Mouse (Mus musculus) urinary bladder, postnatal 10 days (tissue): Measurements from ENCODE around the gene Foxi2.

ENCODE experiments used
- DNase-seq: peaks from one replicate; pipeline ENCODE4 v3.0.0; 2022; ENCODE audit warnings: low spot score

Gene Foxi2

GRCm38 (mm10) chr7:135410237-135410965 lies at the start of gene Foxi2:
Foxi2 (plus strand) TSS chr7:135410308.
- DNase-seq, result no peak

- no peak for DNase-seq
These were observed 45.5 kb upstream of the Foxi2 start for GRCm38 (mm10) chr7:135364606-135365005.

DNA sequence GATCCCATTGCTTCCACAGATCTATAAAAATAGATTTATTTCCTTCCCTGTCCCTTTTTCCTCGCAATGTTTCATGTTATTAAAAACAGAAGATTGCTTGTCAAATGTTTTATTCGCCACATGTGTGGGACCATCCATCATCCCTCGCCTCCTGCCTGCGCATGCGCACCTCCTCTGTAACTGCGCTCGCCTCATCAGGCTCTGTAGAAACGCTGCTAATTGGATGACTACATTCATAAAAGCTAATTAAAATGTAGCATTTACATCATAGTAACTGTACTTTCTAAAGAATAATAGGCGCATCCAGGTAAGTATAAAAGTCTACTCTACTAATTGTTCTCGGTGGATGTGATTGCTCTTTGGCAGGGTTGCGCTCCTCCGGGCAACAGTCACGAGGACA lies 34.1 kb upstream of the Foxi2 start:
- DNase-seq, result no peak

DNA sequence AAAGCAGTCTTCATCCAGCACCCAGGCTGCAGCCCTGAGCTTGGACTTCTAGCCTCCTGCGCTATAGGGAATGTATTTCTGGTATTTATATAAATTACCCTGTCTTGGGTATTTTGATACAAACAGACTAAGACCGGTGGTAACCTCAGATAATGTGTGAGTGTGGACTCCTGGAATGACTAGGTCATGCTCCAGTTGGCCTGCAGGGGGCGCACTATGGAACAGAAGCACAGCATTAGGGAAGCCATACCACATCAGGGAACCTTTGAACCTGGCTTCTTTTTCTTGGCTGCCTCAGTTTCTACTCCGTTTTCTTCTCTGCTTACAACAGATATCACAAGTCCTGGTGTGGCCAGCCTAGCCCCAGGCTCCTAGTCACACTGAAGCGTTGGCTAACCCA lies 33.2 kb upstream of the Foxi2 start:
- DNase-seq, result no peak

GRCm38 (mm10) chr7:135378331-135378730 lies 31.8 kb upstream of the Foxi2 start:
- DNase-seq, result no peak

DNA sequence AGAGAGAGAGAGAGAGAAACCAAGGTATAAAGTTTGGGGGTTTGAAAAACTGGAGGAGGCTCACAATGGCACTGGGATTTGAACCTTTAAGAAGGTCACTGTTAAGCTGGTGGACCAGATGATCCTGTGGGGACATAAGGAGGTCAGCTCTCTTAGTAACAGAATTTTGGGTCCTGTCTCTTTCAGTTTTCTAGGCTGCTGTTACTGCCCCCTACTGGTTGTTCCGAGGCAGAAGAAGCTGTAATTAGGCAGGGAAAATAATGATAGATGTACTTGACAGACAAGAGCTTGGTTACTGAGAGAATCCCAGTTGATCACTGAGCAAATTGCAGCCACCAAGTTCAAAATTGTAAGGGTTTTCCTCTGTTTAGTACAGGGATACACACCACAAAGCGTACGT lies 21.1 kb upstream of the Foxi2 start:
- DNase-seq, result no peak

DNA sequence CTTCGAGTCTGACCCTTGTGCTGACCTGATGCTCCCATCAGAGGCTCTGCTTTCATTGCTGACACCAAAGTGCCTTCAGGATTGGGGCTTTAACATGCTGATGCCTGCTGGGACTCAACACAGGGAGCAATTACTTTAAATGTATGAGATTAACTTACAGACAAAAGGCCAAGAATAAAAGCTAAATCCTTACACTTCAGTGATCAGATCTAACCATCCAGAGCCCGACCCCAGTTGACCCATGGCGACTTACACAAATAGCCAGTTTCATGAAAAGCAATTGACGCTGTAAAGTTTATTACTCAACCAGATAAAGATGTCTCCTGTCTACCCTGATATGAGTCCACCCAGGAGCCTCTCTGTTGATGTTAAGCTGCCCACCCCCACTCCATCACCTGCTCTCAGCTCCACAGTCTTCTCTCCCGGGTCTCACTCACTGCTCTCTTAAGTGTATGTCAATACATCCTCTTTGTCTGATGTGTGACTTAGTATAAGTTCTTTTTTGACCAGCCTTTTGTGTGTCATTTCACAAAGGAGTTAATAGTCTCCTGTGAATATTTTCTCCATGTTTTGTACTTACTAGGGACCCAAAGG lies 17.1 kb upstream of the Foxi2 start:
- DNase-seq, result no peak

- no peak for DNase-seq
These were observed 15.7 kb upstream of the Foxi2 start for GRCm38 (mm10) chr7:135394436-135394835.

DNA sequence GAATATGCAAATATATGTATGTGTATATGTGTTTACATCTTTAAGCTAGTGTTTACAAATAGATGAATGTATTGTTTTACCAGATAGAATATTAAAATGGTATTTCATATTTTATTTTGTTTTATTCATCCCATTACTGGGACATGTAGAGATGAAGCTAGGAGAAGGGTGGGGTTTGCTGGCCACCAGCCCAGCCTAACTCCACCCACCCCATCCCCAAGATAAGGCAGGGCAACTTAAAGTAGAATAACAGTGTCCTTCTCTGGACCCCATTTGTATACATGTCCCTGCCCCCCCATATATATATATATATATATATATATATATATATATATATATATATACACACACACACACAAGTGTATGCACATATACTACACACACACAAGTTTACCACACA lies 14.9 kb upstream of the Foxi2 start:
- no peak for DNase-seq

- DNase-seq, result no peak
These were observed 13.0 kb upstream of the Foxi2 start for GRCm38 (mm10) chr7:135397096-135397495.

GRCm38 (mm10) chr7:135397874-135398273 lies 12.2 kb upstream of the Foxi2 start:
- no peak for DNase-seq

DNA sequence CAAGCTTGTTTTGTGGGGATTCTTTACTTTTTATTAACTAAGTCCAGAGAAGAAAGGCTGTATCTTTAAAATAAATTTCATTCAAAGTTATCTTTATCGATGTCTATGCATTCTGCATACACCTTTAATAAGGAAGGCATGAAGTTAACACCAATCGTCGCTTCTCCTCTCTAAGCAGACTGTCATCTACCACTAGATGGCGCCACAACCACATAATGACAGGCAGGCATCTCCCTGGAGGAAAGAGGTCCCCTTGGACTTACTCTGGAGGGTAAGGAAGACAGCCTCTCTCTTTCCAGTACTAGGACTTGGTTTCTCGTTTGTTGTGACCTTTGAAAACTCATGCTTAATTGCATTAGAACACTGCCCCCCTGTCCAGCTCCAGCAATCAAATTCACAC lies 6.7 kb upstream of the Foxi2 start:
- no peak for DNase-seq

DNA sequence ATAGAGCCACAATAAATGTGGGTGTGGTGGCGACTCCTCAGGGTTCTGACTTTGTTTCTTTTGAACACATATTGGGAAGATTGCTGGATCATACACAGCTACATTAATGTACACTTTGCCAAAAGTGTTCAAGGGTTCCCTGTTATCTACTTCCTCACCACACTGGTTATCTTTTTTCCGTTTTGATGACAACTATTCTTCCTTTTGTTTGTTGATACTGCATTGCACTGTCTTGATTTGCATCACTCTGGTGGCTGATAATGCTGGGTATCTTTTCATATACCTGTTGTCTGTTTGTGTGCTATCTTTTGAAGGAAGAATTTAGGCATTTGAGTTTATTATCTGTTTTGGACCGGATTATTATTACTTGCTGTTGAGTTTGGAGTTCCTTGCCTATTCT lies 3.3 kb upstream of the Foxi2 start:
- no peak for DNase-seq

DNA sequence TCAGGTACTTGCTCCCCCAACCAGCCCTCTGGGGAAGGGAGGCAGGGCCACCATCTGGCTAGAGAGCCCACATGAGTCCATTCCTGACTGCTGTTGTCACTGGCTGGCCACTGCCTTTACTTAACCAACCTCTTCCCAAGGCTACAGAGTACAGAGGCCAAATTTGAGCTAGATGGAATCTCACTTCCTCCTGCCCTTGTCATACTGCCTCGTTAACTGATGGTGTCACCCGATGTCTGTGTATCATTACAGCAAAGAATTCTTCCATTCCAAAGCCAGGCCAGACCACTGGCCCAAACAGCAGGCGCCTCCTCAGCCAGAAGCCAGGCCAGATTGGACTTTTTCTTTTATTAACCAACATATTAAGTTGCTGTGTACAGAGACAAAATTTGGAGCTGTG lies 1.6 kb upstream of the Foxi2 start:
- DNase-seq, result no peak

GRCm38 (mm10) chr7:135412357-135412756 lies 2.2 kb downstream of the Foxi2 start:
- no peak for DNase-seq

DNA sequence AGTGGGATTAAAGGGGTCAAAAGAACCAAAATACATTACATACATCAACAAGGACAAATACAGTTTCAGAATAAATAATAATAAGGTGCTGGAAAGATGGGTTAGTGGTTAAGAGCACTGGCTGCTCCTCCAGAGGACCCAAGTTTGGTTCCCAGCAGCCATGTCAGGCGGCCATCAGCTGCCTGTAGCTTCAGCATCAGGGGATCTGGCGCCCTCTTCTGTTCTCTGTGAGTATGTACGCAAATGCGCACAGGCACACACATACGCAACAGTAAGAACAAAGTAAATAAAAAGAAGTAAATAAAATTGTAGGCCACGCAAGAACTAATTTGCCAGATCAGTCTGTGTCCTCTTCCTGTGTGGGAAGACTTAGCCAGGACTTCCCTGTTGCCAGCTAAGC lies 18.7 kb downstream of the Foxi2 start:
- no peak for DNase-seq

GRCm38 (mm10) chr7:135430903-135431302 lies 20.8 kb downstream of the Foxi2 start:
- no peak for DNase-seq

GRCm38 (mm10) chr7:135443903-135444302 lies 33.8 kb downstream of the Foxi2 start:
- DNase-seq, result no peak

- no peak for DNase-seq
These were observed 41.2 kb downstream of the Foxi2 start for GRCm38 (mm10) chr7:135451340-135451739.

GRCm38 (mm10) chr7:135452366-135452765 lies 42.3 kb downstream of the Foxi2 start:
- no peak for DNase-seq

DNA sequence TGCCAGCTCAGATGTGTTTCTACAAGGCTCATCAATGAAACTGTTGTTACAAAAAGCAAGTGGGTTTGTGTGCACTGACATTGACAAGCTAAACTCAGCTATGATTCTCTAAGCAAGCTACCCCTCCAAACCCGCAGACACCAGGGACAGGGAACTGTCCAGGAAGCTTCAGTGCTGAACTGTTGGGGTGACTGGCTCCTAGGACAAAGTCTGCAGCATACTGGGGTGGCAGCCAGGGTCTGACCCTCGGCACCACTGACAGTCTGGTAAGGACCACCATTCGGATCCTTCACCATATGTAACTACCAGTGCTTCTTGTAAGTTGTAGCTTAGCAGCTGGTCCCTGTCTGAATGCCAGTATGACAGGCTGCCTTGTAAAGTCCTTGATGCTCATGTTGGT lies 43.6 kb downstream of the Foxi2 start:
- no peak for DNase-seq
